Mouse (Mus musculus) spleen, adult 2 months (tissue): ENCODE data around the gene Hs2st1.

ENCODE experiments used
- CTCF ChIP-seq: fragments of 200-500 bp; IDR thresholded peaks from 2 replicates; pipeline ENCODE4 v1.5.1; 2011; ENCODE audit warnings: mild to moderate bottlenecking, inconsistent platforms; ENCODE audit not compliant: insufficient read depth, insufficient read length, insufficient replicate concordance; ENCODE audit errors: extremely low read depth
- POLR2A ChIP-seq: fragments of 200-500 bp; IDR thresholded peaks from 2 replicates; pipeline ENCODE4 v1.6.1; 2011; ENCODE audit warnings: low read depth, low read length, inconsistent platforms

GRCm38 (mm10) chr3:144466108-144466678, 103.8 kb downstream of the Hs2st1 start:
- no peak for TF ChIP-seq CTCF
- no peak for TF ChIP-seq POLR2A
